8 mouse cellular contexts compared by ENCODE assay signal in genomic region chr2:32167819-32168218, GRCm38 (mm10). TPM values are rescaled to one million over a fixed set of nuclear protein-coding genes. Genes with fewer than 3 reads are reported as not detected.
A peak's percentile ranks its signal among the peaks of the same experiment; 100 is the strongest.
DNase-seq lines count a peak whose midpoint lies in the region; ATAC-seq and TF ChIP-seq lines count a peak whose summit lies in the region.

No protein-coding gene starts in this region.

- no peaks in the 10 kb centered on the region for H3K27me3 ChIP-seq in intestine, postnatal 0 days (replicated peaks; ENCODE audit: control insufficient read depth, insufficient read depth, low read length)
- no peaks in the 10 kb centered on the region for H3K27me3 ChIP-seq in limb, embryonic 15.5 days
- H3K27me3 ChIP-seq in midbrain, embryonic 14.5 days (ENCODE audit: control insufficient read depth, insufficient read depth, low read length): no peaks in the 10 kb centered on the region
- no peaks in the 10 kb centered on the region for H3K27me3 ChIP-seq in splenic B cell, adult 2 months (ENCODE audit: control insufficient read depth, insufficient read depth, low read length, poor library complexity, severe bottlenecking)

- H3K27ac ChIP-seq in intestine, postnatal 0 days (ENCODE audit: low read depth, low read length): peak overlapping the region; percentile 82
- H3K27ac ChIP-seq in limb, embryonic 15.5 days: peak overlapping the region; percentile 83
- H3K27ac ChIP-seq in midbrain, embryonic 14.5 days (replicated peaks; ENCODE audit: low read depth, low read length): peak overlapping the region; percentile 77

- no peaks in the 10 kb centered on the region for H3K36me3 ChIP-seq in intestine, postnatal 0 days (ENCODE audit: control insufficient read depth, insufficient read depth)
- no peaks in the 10 kb centered on the region for H3K36me3 ChIP-seq in limb, embryonic 15.5 days
- H3K36me3 ChIP-seq in midbrain, embryonic 14.5 days (ENCODE audit: control insufficient read depth, insufficient read depth, low read length): no peaks in the 10 kb centered on the region
- no peaks in the 10 kb centered on the region for H3K36me3 ChIP-seq in splenic B cell, adult 2 months (ENCODE audit: control insufficient read depth, insufficient read depth, low read length, poor library complexity, severe bottlenecking)

- ATAC-seq in granulocyte monocyte progenitor cell, adult 5-6 weeks (replicated peaks; ENCODE audit: poor library complexity, severe bottlenecking): peak; percentile 76
- peak; percentile 74 for ATAC-seq in intestine, postnatal 0 days
- ATAC-seq in limb, embryonic 15.5 days (ENCODE audit: insufficient number of reproducible peaks, low FRiP score, low TSS enrichment, low read depth): peak; percentile 68
- peak; percentile 53; the same call in 1 of the 2 replicates for ATAC-seq in midbrain, embryonic 14.5 days (ENCODE audit: low FRiP score, low TSS enrichment)

- no peaks in the 10 kb centered on the region for H3K9me3 ChIP-seq in intestine, postnatal 0 days (ENCODE audit: control insufficient read depth)
- no peaks in the 10 kb centered on the region for H3K9me3 ChIP-seq in limb, embryonic 15.5 days
- no peaks in the 10 kb centered on the region for H3K9me3 ChIP-seq in midbrain, embryonic 14.5 days (ENCODE audit: control insufficient read depth, low read length)

- peak overlapping the region; percentile 51 for H3K4me2 ChIP-seq in intestine, postnatal 0 days (replicated peaks; ENCODE audit: low read depth)
- peak overlapping the region; percentile 36 for H3K4me2 ChIP-seq in limb, embryonic 15.5 days
- H3K4me2 ChIP-seq in midbrain, embryonic 14.5 days (ENCODE audit: low read length): peak overlapping the region; percentile 26

- peaks cover 15% of the 10 kb centered on the region for H3K4me1 ChIP-seq in intestine, postnatal 0 days (replicated peaks; ENCODE audit: control insufficient read depth, insufficient read depth, low read length)
- peaks cover 66% of the 10 kb centered on the region for H3K4me1 ChIP-seq in limb, embryonic 15.5 days
- H3K4me1 ChIP-seq in midbrain, embryonic 14.5 days (ENCODE audit: control insufficient read depth, insufficient read depth, low read length): peaks cover 48% of the 10 kb centered on the region

- DNase-seq in ovary, adult 18-20 months (ENCODE audit: low spot score): peak; percentile 57
- no peak for DNase-seq in ovary, postnatal 10 days (ENCODE audit: low spot score)
- peak; percentile 54 for DNase-seq in embryo, embryonic 11.5 days (ENCODE audit: low read depth, low spot score)
- DNase-seq in midbrain, embryonic 14.5 days: peak; percentile 75
- DNase-seq in splenic B cell, adult 2 months (ENCODE audit: low read depth, low spot score): peak; percentile 72

- H3K4me3 ChIP-seq in intestine, postnatal 0 days (ENCODE audit: low read depth, low read length): no peak overlapping the region
- peak overlapping the region; percentile 11 for H3K4me3 ChIP-seq in limb, embryonic 15.5 days
- peak overlapping the region; percentile 7; the same call in 1 of the 2 replicates for H3K4me3 ChIP-seq in midbrain, embryonic 14.5 days (replicated peaks; ENCODE audit: low read depth, low read length)

- H3K9ac ChIP-seq in intestine, postnatal 0 days (ENCODE audit: low read depth, low read length): peak overlapping the region; percentile 28; the same call in 1 of the 2 replicates
- peak overlapping the region; percentile 8; the same call in 1 of the 2 replicates for H3K9ac ChIP-seq in limb, embryonic 15.5 days
- peak overlapping the region; percentile 37; the same call in 1 of the 2 replicates for H3K9ac ChIP-seq in midbrain, embryonic 14.5 days (replicated peaks; ENCODE audit: low read length)

- TF ChIP-seq CTCF in intestine, postnatal 0 days (IDR thresholded peaks at IDR 0.05; ENCODE audit: low read depth): peak; percentile 75

- WGBS in intestine, postnatal 0 days: 2% methylated on average over 7 of the region's 7 CpGs
- 7% methylated on average over 7 of the region's 7 CpGs for WGBS in limb, embryonic 15.5 days
- under 1% methylated on average over 7 of the region's 7 CpGs for WGBS in midbrain, embryonic 14.5 days

RNA-seq across cellular contexts. Expression of gene Prrc2b, which starts 16.9 kb away (rescaled TPM):
- 32.6 and 46.7 TPM in 2 replicates for total RNA-seq in granulocyte monocyte progenitor cell, adult 5-6 weeks (2014; fragmentation: Nextera tagmentation)
- 10.5 and 12.8 TPM in 2 replicates for total RNA-seq in granulocyte monocyte progenitor cell, adult 5-6 weeks (2017)
- 17.7 and 18.9 TPM in 2 replicates for polyA plus RNA-seq in intestine, postnatal 0 days (2015; fragmentation: Nextera tagmentation; extraction: Ambion mirVana)
- polyA plus RNA-seq in limb, embryonic 15.5 days (2015; fragmentation: Nextera tagmentation; extraction: Ambion mirVana): 40.8 and 44.8 TPM in 2 replicates
- polyA plus RNA-seq in midbrain, embryonic 14.5 days (2014; fragmentation: Nextera tagmentation; extraction: Ambion mirVana): 121 and 141 TPM in 2 replicates
